Mouse (Mus musculus): Measurements from ENCODE around the gene Ank2.

Gene Ank2

GRCm38 (mm10) chr3:127183998-127184753 is 315.0 kb downstream of the Ank2 start:
- DNase-seq (ENCODE audit: low spot score in 2 of 2) = no peak

- DNase-seq (ENCODE audit: low spot score in 2 of 2) = no peak
Observed at GRCm38 (mm10) chr3:127172697-127173096, 326.5 kb downstream of the Ank2 start.

GRCm38 (mm10) chr3:127170246-127170645 is 328.9 kb downstream of the Ank2 start:
- DNase-seq (ENCODE audit: low spot score in 2 of 2) = no peak

- no peak for DNase-seq (ENCODE audit: low spot score in 2 of 2)
Observed at GRCm38 (mm10) chr3:127169114-127169513, 330.0 kb downstream of the Ank2 start.

- DNase-seq (ENCODE audit: low spot score in 2 of 2) = no peak
Observed at GRCm38 (mm10) chr3:127163749-127164148, 335.4 kb downstream of the Ank2 start.

- peak; percentile 38 to 54 for DNase-seq (ENCODE audit: low spot score in 2 of 2)
Observed at GRCm38 (mm10) chr3:127161998-127162712, 337.0 kb downstream of the Ank2 start.

GRCm38 (mm10) chr3:127161085-127161837 is 337.9 kb downstream of the Ank2 start:
- no peak for DNase-seq (ENCODE audit: low spot score in 2 of 2)

- DNase-seq (ENCODE audit: low spot score in 2 of 2) = no peak
Observed at GRCm38 (mm10) chr3:127157706-127158105, 341.4 kb downstream of the Ank2 start.

- DNase-seq (ENCODE audit: low spot score in 2 of 2) = no peak
Observed at GRCm38 (mm10) chr3:127156080-127156479, 343.1 kb downstream of the Ank2 start.

GRCm38 (mm10) chr3:127153861-127154260 is 345.3 kb downstream of the Ank2 start:
- DNase-seq (ENCODE audit: low spot score in 2 of 2) = no peak

GRCm38 (mm10) chr3:127153443-127153842 is 345.7 kb downstream of the Ank2 start:
- no peak for DNase-seq (ENCODE audit: low spot score in 2 of 2)

GRCm38 (mm10) chr3:127148648-127149047 is 350.5 kb downstream of the Ank2 start:
- no peak for DNase-seq (ENCODE audit: low spot score in 2 of 2)

- no peak for DNase-seq (ENCODE audit: low spot score in 2 of 2)
Observed at GRCm38 (mm10) chr3:127140590-127140989, 358.6 kb downstream of the Ank2 start.

GRCm38 (mm10) chr3:127139638-127140037 is 359.5 kb downstream of the Ank2 start:
- DNase-seq (ENCODE audit: low spot score in 2 of 2) = no peak

GRCm38 (mm10) chr3:127137508-127137907 is 361.6 kb downstream of the Ank2 start:
- no peak for DNase-seq (ENCODE audit: low spot score in 2 of 2)

- no peak for DNase-seq (ENCODE audit: low spot score in 2 of 2)
Observed at GRCm38 (mm10) chr3:127134062-127134461, 365.1 kb downstream of the Ank2 start.

- DNase-seq (ENCODE audit: low spot score in 2 of 2) = no peak
Observed at GRCm38 (mm10) chr3:127131048-127131447, 368.1 kb downstream of the Ank2 start.

- no peak for DNase-seq (ENCODE audit: low spot score in 2 of 2)
Observed at GRCm38 (mm10) chr3:127130167-127130770, 368.9 kb downstream of the Ank2 start.

- no peak for DNase-seq (ENCODE audit: low spot score in 2 of 2)
Observed at GRCm38 (mm10) chr3:127129750-127130149, 369.4 kb downstream of the Ank2 start.

GRCm38 (mm10) chr3:127127611-127128010 is 371.5 kb downstream of the Ank2 start:
- DNase-seq (ENCODE audit: low spot score in 2 of 2) = no peak

- no peak for DNase-seq (ENCODE audit: low spot score in 2 of 2)
Observed at GRCm38 (mm10) chr3:127126220-127126619, 372.9 kb downstream of the Ank2 start.
